Mouse (Mus musculus) testis, adult 2 months (tissue): ENCODE data around the gene Gm21988.

Experiments
- CTCF ChIP-seq: fragments of 200-500 bp; IDR thresholded peaks from 2 replicates; pipeline ENCODE4 v1.5.1; 2012; ENCODE audit warnings: low read depth, mild to moderate bottlenecking, inconsistent platforms, low read length, moderate library complexity; ENCODE audit not compliant: control insufficient read depth, insufficient read depth, insufficient replicate concordance
- POLR2A ChIP-seq: fragments of 200-500 bp; IDR thresholded peaks from 2 replicates; pipeline ENCODE4 v1.6.1; 2012; ENCODE audit warnings: low read depth, mild to moderate bottlenecking, inconsistent platforms, low read length, moderate library complexity; ENCODE audit not compliant: control insufficient read depth

DNA sequence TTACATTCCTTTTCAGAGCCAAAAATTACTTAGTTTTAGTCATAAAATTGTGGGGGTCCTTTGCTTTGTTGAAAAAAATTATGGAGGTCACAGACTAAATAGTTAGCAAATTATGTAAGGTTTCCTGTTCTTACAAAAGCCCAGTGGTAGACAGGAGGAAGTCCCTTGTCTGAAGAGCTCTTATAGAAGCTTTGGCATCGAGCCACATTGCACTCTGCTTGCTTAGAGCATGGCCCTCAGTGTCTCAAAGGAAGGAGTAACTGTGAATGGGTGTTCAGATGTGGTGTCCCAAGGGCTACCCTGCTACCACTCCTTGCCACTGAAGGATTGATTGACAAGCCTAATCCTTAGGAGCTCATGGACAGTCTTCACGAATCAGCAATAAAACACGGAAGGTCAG, 40.8 kb upstream of the Gm21988 start:
- TF ChIP-seq POLR2A (no peak), CTCF (no peak)
